Mouse (Mus musculus): Measurements from ENCODE around the gene Lss. TPM values are rescaled to one million over a fixed set of nuclear protein-coding genes. Genes with fewer than 3 reads are reported as not detected.
A peak's percentile ranks its signal among the peaks of the same experiment; 100 is the strongest.

Gene Lss
- polyA plus RNA-seq, 1 experiment = 31.0 TPM

- peak; percentile 38; the same call in 1 of the 2 replicates for TF ChIP-seq CTCF (IDR thresholded peaks at IDR 0.05; ENCODE audit: extremely low read depth, insufficient read depth, low read length)
- TF ChIP-seq POLR2A (IDR thresholded peaks at IDR 0.05; ENCODE audit: extremely low read depth, insufficient read depth, low read length) = no peak
- Histone ChIP-seq H3K4me1 (ENCODE audit: control insufficient read depth, insufficient read depth, low read length) (no peaks in the 10 kb centered on the region), H3K4me3 (ENCODE audit: insufficient read depth, low read length) (no peak overlapping the region), H3K27ac (ENCODE audit: insufficient read depth, low read length) (no peak overlapping the region)
Observed at GRCm38 (mm10) chr10:76550458-76550857, 19.1 kb downstream of the Lss start.

- H3K4me1 ChIP-seq (ENCODE audit: control insufficient read depth, insufficient read depth, low read length) = no peaks in the 10 kb centered on the region
- TF ChIP-seq CTCF (IDR thresholded peaks at IDR 0.05; ENCODE audit: extremely low read depth, insufficient read depth, low read length) = no peak
- no peak for TF ChIP-seq POLR2A (IDR thresholded peaks at IDR 0.05; ENCODE audit: extremely low read depth, insufficient read depth, low read length)
- H3K27ac ChIP-seq (ENCODE audit: insufficient read depth, low read length) = no peak overlapping the region
- H3K4me3 ChIP-seq (ENCODE audit: insufficient read depth, low read length) = no peak overlapping the region
Observed at GRCm38 (mm10) chr10:76551556-76551955, 20.2 kb downstream of the Lss start.

- no peak overlapping the region for H3K4me3 ChIP-seq (ENCODE audit: insufficient read depth, low read length)
- TF ChIP-seq CTCF (IDR thresholded peaks at IDR 0.05; ENCODE audit: extremely low read depth, insufficient read depth, low read length) (no peak), POLR2A (IDR thresholded peaks at IDR 0.05; ENCODE audit: extremely low read depth, insufficient read depth, low read length) (no peak)
Observed at GRCm38 (mm10) chr10:76554061-76554460, 22.7 kb downstream of the Lss start.

GRCm38 (mm10) chr10:76561972-76562371 is 30.6 kb downstream of the Lss start, which contains the start of gene Spatc1l:
Gene Spatc1l (plus strand): TSS chr10:76562272.
- H3K27ac ChIP-seq (ENCODE audit: insufficient read depth, low read length) = no peak within 1 kb of the TSS
- TF ChIP-seq POLR2A (IDR thresholded peaks at IDR 0.05; ENCODE audit: extremely low read depth, insufficient read depth, low read length) = no peak
- TF ChIP-seq CTCF (IDR thresholded peaks at IDR 0.05; ENCODE audit: extremely low read depth, insufficient read depth, low read length) = no peak
- H3K4me3 ChIP-seq (ENCODE audit: insufficient read depth, low read length) = no peak within 1 kb of the TSS
- H3K4me1 ChIP-seq (ENCODE audit: control insufficient read depth, insufficient read depth, low read length) = no peaks in the 10 kb centered on the region

More at GRCm38 (mm10) chr10:76554061-76554460, 22.7 kb downstream of the Lss start:
- Histone ChIP-seq H3K27ac (ENCODE audit: insufficient read depth, low read length) (no peak overlapping the region), H3K4me1 (ENCODE audit: control insufficient read depth, insufficient read depth, low read length) (no peaks in the 10 kb centered on the region)

- no peak overlapping the region for H3K4me3 ChIP-seq (ENCODE audit: insufficient read depth, low read length)
- no peak overlapping the region for H3K27ac ChIP-seq (ENCODE audit: insufficient read depth, low read length)
- H3K4me1 ChIP-seq (ENCODE audit: control insufficient read depth, insufficient read depth, low read length) = no peaks in the 10 kb centered on the region
- TF ChIP-seq POLR2A (IDR thresholded peaks at IDR 0.05; ENCODE audit: extremely low read depth, insufficient read depth, low read length) (no peak), CTCF (IDR thresholded peaks at IDR 0.05; ENCODE audit: extremely low read depth, insufficient read depth, low read length) (no peak)
Observed at GRCm38 (mm10) chr10:76569996-76570685, 38.8 kb downstream of the Lss start.

- H3K27ac ChIP-seq (ENCODE audit: insufficient read depth, low read length) = no peak overlapping the region
- TF ChIP-seq POLR2A (IDR thresholded peaks at IDR 0.05; ENCODE audit: extremely low read depth, insufficient read depth, low read length) (no peak), CTCF (IDR thresholded peaks at IDR 0.05; ENCODE audit: extremely low read depth, insufficient read depth, low read length) (no peak)
- H3K4me3 ChIP-seq (ENCODE audit: insufficient read depth, low read length) = no peak overlapping the region
- H3K4me1 ChIP-seq (ENCODE audit: control insufficient read depth, insufficient read depth, low read length) = no peaks in the 10 kb centered on the region
Observed at GRCm38 (mm10) chr10:76571070-76571469, 39.7 kb downstream of the Lss start.

- H3K4me3 ChIP-seq (ENCODE audit: insufficient read depth, low read length) = no peak overlapping the region
- H3K27ac ChIP-seq (ENCODE audit: insufficient read depth, low read length) = no peak overlapping the region
- TF ChIP-seq POLR2A (IDR thresholded peaks at IDR 0.05; ENCODE audit: extremely low read depth, insufficient read depth, low read length) (no peak), CTCF (IDR thresholded peaks at IDR 0.05; ENCODE audit: extremely low read depth, insufficient read depth, low read length) (no peak)
- no peaks in the 10 kb centered on the region for H3K4me1 ChIP-seq (ENCODE audit: control insufficient read depth, insufficient read depth, low read length)
Observed at GRCm38 (mm10) chr10:76572151-76572550, 40.8 kb downstream of the Lss start.

- H3K27ac ChIP-seq (ENCODE audit: insufficient read depth, low read length) = no peak within 1 kb of the TSS
- TF ChIP-seq POLR2A (IDR thresholded peaks at IDR 0.05; ENCODE audit: extremely low read depth, insufficient read depth, low read length) = no peak
- TF ChIP-seq CTCF (IDR thresholded peaks at IDR 0.05; ENCODE audit: extremely low read depth, insufficient read depth, low read length) = no peak
- H3K4me3 ChIP-seq (ENCODE audit: insufficient read depth, low read length) = no peak within 1 kb of the TSS
- H3K4me1 ChIP-seq (ENCODE audit: control insufficient read depth, insufficient read depth, low read length) = no peaks in the 10 kb centered on the region
Observed at GRCm38 (mm10) chr10:76575374-76575773, 44.0 kb downstream of the Lss start, which contains the start of gene Ftcd. Gene Ftcd (plus strand): TSS chr10:76575648.

- Histone ChIP-seq H3K4me3 (ENCODE audit: insufficient read depth, low read length) (no peak overlapping the region), H3K4me1 (ENCODE audit: control insufficient read depth, insufficient read depth, low read length) (no peaks in the 10 kb centered on the region), H3K27ac (ENCODE audit: insufficient read depth, low read length) (no peak overlapping the region)
- TF ChIP-seq CTCF (IDR thresholded peaks at IDR 0.05; ENCODE audit: extremely low read depth, insufficient read depth, low read length) (no peak), POLR2A (IDR thresholded peaks at IDR 0.05; ENCODE audit: extremely low read depth, insufficient read depth, low read length) (no peak)
Observed at GRCm38 (mm10) chr10:76576920-76577319, 45.5 kb downstream of the Lss start.

- Histone ChIP-seq H3K27ac (ENCODE audit: insufficient read depth, low read length) (no peak overlapping the region), H3K4me1 (ENCODE audit: control insufficient read depth, insufficient read depth, low read length) (no peaks in the 10 kb centered on the region), H3K4me3 (ENCODE audit: insufficient read depth, low read length) (no peak overlapping the region)
- TF ChIP-seq CTCF (IDR thresholded peaks at IDR 0.05; ENCODE audit: extremely low read depth, insufficient read depth, low read length) (no peak), POLR2A (IDR thresholded peaks at IDR 0.05; ENCODE audit: extremely low read depth, insufficient read depth, low read length) (no peak)
Observed at GRCm38 (mm10) chr10:76584138-76584537, 52.8 kb downstream of the Lss start.

Measured in cortical plate, adult 2 months (tissue).